Mouse (Mus musculus): ENCODE data around the gene Ift88. TPM values are rescaled to one million over a fixed set of nuclear protein-coding genes. Genes with fewer than 3 reads are reported as not detected.
A peak's percentile ranks its signal among the peaks of the same experiment; 100 is the strongest.

Gene Ift88
- polyA plus RNA-seq, 1 experiment from 2014 or later, result 21.1 TPM

DNA sequence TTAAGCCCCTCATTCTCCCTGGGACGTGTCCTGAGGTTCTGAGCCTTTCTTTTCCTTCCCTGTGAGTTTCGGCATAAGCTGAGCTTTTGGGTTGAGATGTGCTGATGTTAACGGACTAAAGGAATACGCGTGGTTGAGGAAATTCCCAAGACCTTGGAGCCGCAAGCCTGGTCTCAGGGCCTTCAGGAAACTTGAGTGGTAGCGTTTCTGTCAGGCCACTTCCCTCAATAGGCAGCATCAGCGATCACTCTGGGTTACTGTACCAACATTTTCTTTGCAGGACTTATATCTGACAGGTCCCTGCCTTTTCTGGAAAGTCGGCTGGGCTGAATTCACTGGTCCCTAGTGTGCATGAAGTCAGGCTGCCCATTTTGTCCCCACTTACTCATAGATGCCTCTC is 113.0 kb downstream of the Ift88 start:
- H3K9ac ChIP-seq, result no peak overlapping the region
- H3K36me3 ChIP-seq, result 0 out of 2 replicates have a peak, but pooled peaks cover under 1% of the 10 kb centered on the region
- no peak for ATAC-seq (ENCODE audit: low FRiP score)
- peaks cover 33% of the 10 kb centered on the region for H3K27me3 ChIP-seq
- no peak overlapping the region for H3K4me2 ChIP-seq
- H3K9me3 ChIP-seq, result no peaks in the 10 kb centered on the region
- 31% methylated on average over 9 of the region's 9 CpGs for WGBS
- H3K4me1 ChIP-seq (replicated peaks), result peaks cover 39% of the 10 kb centered on the region
- no peak overlapping the region for H3K4me3 ChIP-seq
- H3K27ac ChIP-seq, result no peak overlapping the region

- Histone ChIP-seq H3K27ac (no peak overlapping the region), H3K4me1 (replicated peaks) (peaks cover 39% of the 10 kb centered on the region), H3K4me3 (no peak overlapping the region), H3K9ac (no peak overlapping the region), H3K27me3 (peaks cover 37% of the 10 kb centered on the region), H3K36me3 (peaks cover 7% of the 10 kb centered on the region), H3K4me2 (peak overlapping the region; percentile 8; the same call in 1 of the 2 replicates), H3K9me3 (peaks cover 6% of the 10 kb centered on the region; the same call in 1 of the 2 replicates)
- WGBS, result 4% methylated on average over 16 of the region's 16 CpGs
- ATAC-seq (ENCODE audit: low FRiP score), result peak; percentile 37; the same call in 1 of the 2 replicates
These were observed 113.6 kb downstream of the Ift88 start for GRCm38 (mm10) chr14:57537261-57538015.

DNA sequence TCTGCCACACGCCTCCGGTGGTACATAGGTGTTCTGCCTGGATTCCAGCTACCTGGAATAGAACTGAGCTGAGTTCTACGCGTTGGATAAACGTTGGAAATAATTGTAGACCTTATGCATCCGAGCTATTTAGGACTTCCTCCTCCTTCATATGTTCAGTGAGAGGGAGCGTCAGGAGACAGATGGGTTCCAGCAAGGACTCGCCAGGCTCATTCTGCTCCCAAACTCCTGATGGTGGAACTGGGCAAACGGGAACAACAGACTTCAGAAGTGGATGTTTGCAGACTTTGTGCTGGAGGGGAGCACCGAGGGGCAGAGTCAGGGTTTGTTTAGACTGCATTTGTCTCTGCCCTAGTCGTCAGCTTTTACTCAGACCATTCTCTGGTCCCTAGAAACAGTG is 116.8 kb downstream of the Ift88 start:
- peaks cover 7% of the 10 kb centered on the region; the same call in 1 of the 2 replicates for H3K9me3 ChIP-seq
- peaks cover 18% of the 10 kb centered on the region for H3K27me3 ChIP-seq
- no peak for ATAC-seq (ENCODE audit: low FRiP score)
- no peak overlapping the region for H3K4me3 ChIP-seq
- H3K4me1 ChIP-seq (replicated peaks), result peaks cover 20% of the 10 kb centered on the region
- H3K9ac ChIP-seq, result no peak overlapping the region
- WGBS, result 86% methylated on average over 11 of the region's 11 CpGs
- no peak overlapping the region for H3K27ac ChIP-seq
- H3K36me3 ChIP-seq, result peaks cover 20% of the 10 kb centered on the region
- H3K4me2 ChIP-seq, result no peak overlapping the region

DNA sequence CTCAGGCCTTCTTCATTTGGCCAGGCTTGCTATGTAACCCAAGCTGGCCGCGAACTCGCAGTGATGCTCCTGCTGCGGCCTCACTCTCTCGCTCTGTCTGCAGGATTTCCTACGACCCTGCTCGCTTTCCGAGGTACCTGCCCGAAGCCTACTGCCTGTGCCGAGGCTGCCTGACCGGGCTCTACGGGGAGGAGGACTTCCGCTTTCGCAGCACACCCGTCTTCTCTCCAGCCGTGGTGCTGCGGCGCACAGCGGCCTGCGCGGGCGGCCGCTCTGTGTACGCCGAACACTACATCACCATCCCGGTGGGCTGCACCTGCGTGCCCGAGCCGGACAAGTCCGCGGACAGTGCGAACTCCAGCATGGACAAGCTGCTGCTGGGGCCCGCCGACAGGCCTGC is 118.4 kb downstream of the Ift88 start:
- peaks cover 21% of the 10 kb centered on the region for H3K36me3 ChIP-seq
- ATAC-seq (ENCODE audit: low FRiP score), result no peak
- H3K9ac ChIP-seq, result no peak overlapping the region
- H3K4me2 ChIP-seq, result 0 out of 2 replicates have a peak overlapping the region, but pooled peaks have one; percentile 10
- peaks cover 7% of the 10 kb centered on the region for H3K4me1 ChIP-seq (replicated peaks)
- no peak overlapping the region for H3K27ac ChIP-seq
- H3K27me3 ChIP-seq, result peaks cover 12% of the 10 kb centered on the region
- H3K9me3 ChIP-seq, result peaks cover 7% of the 10 kb centered on the region; the same call in 1 of the 2 replicates
- 59% methylated on average over 34 of the region's 34 CpGs for WGBS
- H3K4me3 ChIP-seq, result no peak overlapping the region

- H3K4me1 ChIP-seq (replicated peaks), result no peaks in the 10 kb centered on the region
- peaks cover 27% of the 10 kb centered on the region for H3K36me3 ChIP-seq
- no peak for ATAC-seq (ENCODE audit: low FRiP score)
- WGBS, result 94% methylated on average over 13 of the region's 13 CpGs
- H3K9me3 ChIP-seq, result peaks cover 7% of the 10 kb centered on the region; the same call in 1 of the 2 replicates
- no peak overlapping the region for H3K4me2 ChIP-seq
- no peak overlapping the region for H3K27ac ChIP-seq
- no peak overlapping the region for H3K4me3 ChIP-seq
- H3K27me3 ChIP-seq, result peaks cover 6% of the 10 kb centered on the region; the same call in 1 of the 2 replicates
- no peak overlapping the region for H3K9ac ChIP-seq
These were observed 119.7 kb downstream of the Ift88 start for GRCm38 (mm10) chr14:57543420-57544039.

DNA sequence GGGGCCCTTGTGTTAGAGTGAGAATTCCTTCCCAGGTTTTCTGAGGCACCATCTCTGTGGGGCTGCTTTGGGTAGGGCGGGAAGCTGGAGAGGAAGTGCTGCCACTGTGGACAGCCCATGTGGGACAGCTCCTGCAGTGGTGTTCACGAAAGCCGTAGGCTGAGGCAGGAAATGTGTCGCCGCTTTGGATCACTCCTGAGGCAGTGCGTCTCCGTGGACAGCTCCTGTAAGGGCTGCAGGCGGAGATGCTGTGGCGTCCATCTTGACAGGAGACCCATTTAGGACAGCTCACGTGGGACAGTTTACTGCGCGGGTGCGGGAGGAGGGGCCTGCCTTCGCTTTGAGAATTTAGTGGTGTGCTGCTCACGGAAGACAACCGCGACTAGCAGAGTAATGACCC is 121.7 kb downstream of the Ift88 start:
- H3K4me3 ChIP-seq, result no peak overlapping the region
- H3K27me3 ChIP-seq, result peaks cover 6% of the 10 kb centered on the region; the same call in 1 of the 2 replicates
- H3K4me1 ChIP-seq (replicated peaks), result no peaks in the 10 kb centered on the region
- no peak overlapping the region for H3K9ac ChIP-seq
- H3K4me2 ChIP-seq, result no peak overlapping the region
- no peak for ATAC-seq (ENCODE audit: low FRiP score)
- no peak overlapping the region for H3K27ac ChIP-seq
- peaks cover 7% of the 10 kb centered on the region; the same call in 1 of the 2 replicates for H3K9me3 ChIP-seq
- peaks cover 44% of the 10 kb centered on the region for H3K36me3 ChIP-seq
- 87% methylated on average over 17 of the region's 17 CpGs for WGBS

DNA sequence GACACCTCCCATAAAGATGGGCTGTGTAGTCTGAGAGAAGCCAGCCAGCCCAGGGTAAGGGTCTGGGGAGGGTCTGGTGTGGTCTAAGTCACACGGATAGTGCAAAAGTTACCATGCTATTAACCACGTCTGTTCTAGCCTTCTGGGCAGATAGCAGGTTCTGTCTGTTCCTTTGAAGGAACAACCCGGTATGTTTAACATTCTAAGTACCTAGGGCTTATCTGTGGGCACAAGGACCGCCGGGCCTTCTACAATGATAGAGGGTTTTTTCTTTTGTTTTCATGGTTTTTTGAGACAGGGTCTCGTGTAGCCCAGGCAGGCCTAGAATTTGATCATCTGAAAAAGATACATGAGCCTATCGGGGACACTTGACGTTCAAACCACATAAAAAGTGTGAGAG is 122.3 kb downstream of the Ift88 start:
- Histone ChIP-seq H3K4me1 (replicated peaks) (no peaks in the 10 kb centered on the region), H3K36me3 (peaks cover 44% of the 10 kb centered on the region), H3K4me3 (no peak overlapping the region), H3K27me3 (peaks cover 6% of the 10 kb centered on the region; the same call in 1 of the 2 replicates), H3K9me3 (peaks cover 7% of the 10 kb centered on the region; the same call in 1 of the 2 replicates), H3K9ac (no peak overlapping the region), H3K4me2 (no peak overlapping the region), H3K27ac (no peak overlapping the region)
- WGBS, result 90% methylated on average over 8 of the region's 8 CpGs
- ATAC-seq (ENCODE audit: low FRiP score), result no peak

GRCm38 (mm10) chr14:57546557-57547021 is 122.7 kb downstream of the Ift88 start:
- H3K36me3 ChIP-seq, result peaks cover 44% of the 10 kb centered on the region
- no peak overlapping the region for H3K4me3 ChIP-seq
- peaks cover 6% of the 10 kb centered on the region; the same call in 1 of the 2 replicates for H3K27me3 ChIP-seq
- ATAC-seq (ENCODE audit: low FRiP score), result no peak
- 33% methylated on average over 13 of the region's 13 CpGs for WGBS
- peaks cover 7% of the 10 kb centered on the region; the same call in 1 of the 2 replicates for H3K9me3 ChIP-seq
- H3K4me1 ChIP-seq (replicated peaks), result no peaks in the 10 kb centered on the region
- no peak overlapping the region for H3K9ac ChIP-seq
- no peak overlapping the region for H3K4me2 ChIP-seq
- no peak overlapping the region for H3K27ac ChIP-seq

DNA sequence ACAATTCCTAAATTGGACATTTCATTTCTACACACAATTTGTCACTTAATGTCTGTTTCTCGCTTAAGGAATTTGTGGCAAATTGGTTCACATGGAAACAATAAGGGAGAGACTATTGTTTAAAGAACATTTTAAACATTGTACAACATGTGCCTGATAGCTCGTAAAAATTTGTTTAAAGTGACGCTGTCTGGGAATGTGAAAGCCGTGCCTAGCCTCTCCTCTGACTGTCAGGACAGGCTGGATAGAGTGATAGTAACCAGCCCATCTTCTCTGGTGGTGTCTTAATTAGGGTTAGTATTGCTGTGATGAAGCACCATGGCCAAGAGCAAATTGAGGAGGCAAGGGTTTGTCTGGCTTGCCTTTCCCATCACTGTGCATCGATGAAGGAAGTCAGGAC is 123.2 kb downstream of the Ift88 start:
- WGBS, result 88% methylated on average over 5 of the region's 5 CpGs
- no peak overlapping the region for H3K27ac ChIP-seq

DNA sequence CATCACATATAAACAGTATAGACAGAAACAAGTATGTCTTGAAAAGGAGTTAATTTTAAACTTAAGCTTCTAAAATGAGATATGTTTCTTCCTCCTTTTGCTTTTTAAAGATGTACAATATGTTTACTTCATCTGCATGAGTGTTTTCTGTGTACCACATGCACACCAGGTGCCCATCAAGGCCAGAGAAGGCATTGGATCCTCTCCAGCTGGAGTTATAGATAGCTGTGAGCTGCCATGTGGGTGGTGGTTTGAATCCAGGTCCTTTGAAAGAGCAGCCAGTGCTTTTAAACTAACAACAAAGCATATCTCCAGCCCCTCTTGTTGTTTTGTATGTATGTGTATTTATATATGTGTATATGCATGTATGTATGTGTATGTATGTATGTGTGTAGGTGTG is 129.1 kb downstream of the Ift88 start:
- Histone ChIP-seq H3K27ac (no peak overlapping the region), H3K4me1 (replicated peaks) (no peaks in the 10 kb centered on the region), H3K9me3 (no peaks in the 10 kb centered on the region), H3K9ac (no peak overlapping the region), H3K36me3 (peaks cover 28% of the 10 kb centered on the region), H3K4me3 (no peak overlapping the region), H3K4me2 (no peak overlapping the region), H3K27me3 (no peaks in the 10 kb centered on the region)
- no peak for ATAC-seq (ENCODE audit: low FRiP score)

More for the DNA sequence above, 123.2 kb downstream of the Ift88 start:
- Histone ChIP-seq H3K9me3 (peaks cover 5% of the 10 kb centered on the region; the same call in 1 of the 2 replicates), H3K4me1 (replicated peaks) (no peaks in the 10 kb centered on the region), H3K4me3 (no peak overlapping the region), H3K27me3 (peaks cover 3% of the 10 kb centered on the region; the same call in 1 of the 2 replicates), H3K9ac (no peak overlapping the region), H3K4me2 (no peak overlapping the region), H3K36me3 (peaks cover 41% of the 10 kb centered on the region)
- no peak for ATAC-seq (ENCODE audit: low FRiP score)

GRCm38 (mm10) chr14:57554434-57554833 is 130.6 kb downstream of the Ift88 start:
- no peaks in the 10 kb centered on the region for H3K27me3 ChIP-seq
- H3K9me3 ChIP-seq, result no peaks in the 10 kb centered on the region
- H3K36me3 ChIP-seq, result peaks cover 15% of the 10 kb centered on the region
- H3K4me2 ChIP-seq, result no peak overlapping the region
- no peaks in the 10 kb centered on the region for H3K4me1 ChIP-seq (replicated peaks)
- no peak overlapping the region for H3K4me3 ChIP-seq
- no peak overlapping the region for H3K9ac ChIP-seq
- H3K27ac ChIP-seq, result no peak overlapping the region
- no peak for ATAC-seq (ENCODE audit: low FRiP score)
- WGBS, result 91% methylated on average over 5 of the region's 5 CpGs

GRCm38 (mm10) chr14:57555471-57556070 is 131.7 kb downstream of the Ift88 start:
- no peak overlapping the region for H3K27ac ChIP-seq
- no peak for ATAC-seq (ENCODE audit: low FRiP score)
- H3K9ac ChIP-seq, result no peak overlapping the region
- 89% methylated on average over 7 of the region's 7 CpGs for WGBS
- no peak overlapping the region for H3K4me3 ChIP-seq
- H3K4me2 ChIP-seq, result no peak overlapping the region
- H3K4me1 ChIP-seq (replicated peaks), result no peaks in the 10 kb centered on the region
- H3K36me3 ChIP-seq, result peaks cover 7% of the 10 kb centered on the region
- no peaks in the 10 kb centered on the region for H3K9me3 ChIP-seq
- no peaks in the 10 kb centered on the region for H3K27me3 ChIP-seq
